Mouse (Mus musculus) myocyte (in vitro differentiated cells): ENCODE data around the gene Alox5ap. TPM values are rescaled to one million over a fixed set of nuclear protein-coding genes. Genes with fewer than 3 reads are reported as not detected.

ENCODE experiments used
- H3K27me3 ChIP-seq: one replicate; pipeline ENCODE4 v1.6.1; 2011; ENCODE audit not compliant: control insufficient read depth, insufficient read depth, insufficient read length
- H3K36me3 ChIP-seq: one replicate; pipeline ENCODE4 v1.6.1; 2011; ENCODE audit not compliant: control insufficient read depth, insufficient read depth
- H3K4me2 ChIP-seq: one replicate; pipeline ENCODE4 v1.6.1; 2011; ENCODE audit warnings: low read depth, control low read depth
- H3K4me3 ChIP-seq: one replicate; pipeline ENCODE4 v1.5.1; 2011; ENCODE audit warnings: mild to moderate bottlenecking, control low read depth, moderate library complexity
- H3K79me2 ChIP-seq: one replicate; pipeline ENCODE4 v1.6.1; 2011; ENCODE audit not compliant: control insufficient read depth, insufficient read depth
- H3ac ChIP-seq: one replicate; pipeline ENCODE4 v1.6.1; 2011; ENCODE audit not compliant: control insufficient read depth, insufficient read length
- CEBPB ChIP-seq: IDR thresholded peaks from 2 replicates; pipeline ENCODE4 v1.6.1; 2011; ENCODE audit warnings: mild to moderate bottlenecking, moderate library complexity; ENCODE audit not compliant: poor library complexity, insufficient read depth, severe bottlenecking
- E2F4 ChIP-seq: IDR thresholded peaks from one replicate; pipeline ENCODE4 v1.6.1; 2011; ENCODE audit warnings: mild to moderate bottlenecking, control low read depth, moderate library complexity; ENCODE audit not compliant: insufficient read depth
- MAX ChIP-seq: IDR thresholded peaks from one replicate; pipeline ENCODE4 v1.6.1; 2011; ENCODE audit warnings: low read depth, mild to moderate bottlenecking, control low read depth
- MYOD1 ChIP-seq, 3 experiments: IDR thresholded peaks; one replicate each; pipeline ENCODE4 v1.6.1; 2011; ENCODE audit warnings: control low read depth in 2 of 3, low read depth in 2 of 3, mild to moderate bottlenecking in 2 of 3, moderate library complexity in 1 of 3; ENCODE audit not compliant: insufficient read length in 2 of 3, control insufficient read depth in 1 of 3
- MYOG ChIP-seq, 3 experiments: IDR thresholded peaks; one replicate each; pipeline ENCODE4 v1.6.1; 2011; ENCODE audit warnings: control low read depth in 2 of 3, low read depth in 2 of 3, mild to moderate bottlenecking in 2 of 3; ENCODE audit not compliant: insufficient read length in 2 of 3, control insufficient read depth in 1 of 3, insufficient read depth in 1 of 3
- POLR2A ChIP-seq: IDR thresholded peaks from one replicate; pipeline ENCODE4 v1.6.1; 2011; ENCODE audit warnings: low read depth, mild to moderate bottlenecking, control low read depth, moderate library complexity; ENCODE audit not compliant: insufficient read length
- POLR2AphosphoS2 ChIP-seq: IDR thresholded peaks from one replicate; pipeline ENCODE4 v1.6.1; 2011; ENCODE audit warnings: low read depth, control low read depth; ENCODE audit not compliant: insufficient read length
- REST ChIP-seq: IDR thresholded peaks from one replicate; pipeline ENCODE4 v1.6.1; 2011; ENCODE audit warnings: mild to moderate bottlenecking, control low read depth, moderate library complexity; ENCODE audit not compliant: insufficient read depth, insufficient read length
- SRF ChIP-seq: IDR thresholded peaks from one replicate; pipeline ENCODE4 v1.6.1; 2011; ENCODE audit warnings: low read depth; ENCODE audit not compliant: control insufficient read depth, insufficient read length
- TCF12 ChIP-seq: IDR thresholded peaks from one replicate; pipeline ENCODE4 v1.6.1; 2011; ENCODE audit warnings: mild to moderate bottlenecking, control low read depth; ENCODE audit not compliant: poor library complexity, insufficient read depth, severe bottlenecking
- TCF3 ChIP-seq: IDR thresholded peaks from one replicate; pipeline ENCODE4 v1.6.1; 2011; ENCODE audit warnings: low read depth, control low read depth; ENCODE audit not compliant: insufficient read length
- USF1 ChIP-seq: IDR thresholded peaks from one replicate; pipeline ENCODE4 v1.6.1; 2011; ENCODE audit warnings: low read depth, mild to moderate bottlenecking, control low read depth, moderate library complexity
- polyA plus RNA-seq: library from polyadenylated mRNA; unstranded; fragments of >200 nt; fragmentation: generic; extraction: Trizol; gene quantifications from one replicate; pipeline ENCODE4 v1.2.1, GENCODE M21; 2012; ENCODE audit warnings: missing spikeins

Alox5ap gene
- polyA plus RNA-seq: 28.8 TPM

DNA sequence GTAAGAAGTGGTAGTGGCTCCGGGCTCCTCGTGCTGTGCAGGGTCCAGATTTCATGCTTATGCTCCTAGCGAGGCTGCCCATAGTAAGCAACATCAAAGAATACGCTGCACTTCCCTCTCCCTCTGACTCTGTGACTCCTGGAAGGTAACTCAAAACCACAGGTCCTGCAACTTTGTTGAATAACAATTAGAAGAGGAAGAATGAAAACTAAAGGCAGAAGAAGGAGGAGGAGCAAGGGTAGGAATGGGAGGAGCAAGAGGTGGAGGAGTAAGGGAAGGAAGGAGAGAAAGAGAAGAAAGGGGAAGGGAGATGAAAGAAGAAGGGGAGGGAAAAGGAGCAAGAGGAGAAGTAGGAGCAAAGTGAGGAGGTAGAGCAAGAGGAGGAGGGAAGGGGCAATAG, at the start of gene Alox5ap:
Gene Alox5ap (plus strand): TSS at position 363 of the 400 bp plus-strand sequence.
- H3K27me3 ChIP-seq: no peaks in the 10 kb centered on the region
- no peaks in the 10 kb centered on the region for H3K36me3 ChIP-seq
- H3K4me3 ChIP-seq: no peak within 1 kb of the TSS
- TF ChIP-seq REST: no peak
- H3ac ChIP-seq: no peak within 1 kb of the TSS
- no peaks in the 10 kb centered on the region for H3K79me2 ChIP-seq
- H3K4me2 ChIP-seq: peak within 1 kb of the TSS; percentile 64

DNA sequence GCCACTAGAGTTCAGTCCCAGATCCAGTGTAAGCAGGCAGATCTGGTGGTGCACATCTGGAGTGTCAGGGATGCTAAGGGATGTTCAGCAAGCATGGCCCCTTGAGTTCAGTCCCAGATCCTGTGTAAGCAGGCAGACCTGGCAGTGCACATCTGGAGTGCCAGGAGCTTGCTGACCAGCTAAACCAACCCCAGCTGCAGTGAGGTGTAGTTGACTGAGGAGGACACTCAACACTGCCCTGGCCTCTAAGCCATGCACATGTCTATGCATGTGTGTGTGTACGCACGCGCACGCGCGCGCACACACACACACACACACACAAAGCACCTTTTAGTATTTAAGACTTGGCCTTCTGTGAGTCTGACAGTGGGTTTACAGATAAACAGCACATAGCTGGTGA, 49.0 kb upstream of the Alox5ap start:
- Histone ChIP-seq H3K4me3 (no peak overlapping the region), H3K79me2 (no peaks in the 10 kb centered on the region), H3K36me3 (peaks cover 43% of the 10 kb centered on the region), H3K27me3 (no peaks in the 10 kb centered on the region), H3K4me2 (no peak overlapping the region), H3ac (no peak overlapping the region)
- no peak for TF ChIP-seq CEBPB
- TF ChIP-seq POLR2A: no peak
- no peak for TF ChIP-seq SRF
- no peak for TF ChIP-seq USF1
- no peak for TF ChIP-seq TCF12
- TF ChIP-seq MYOD1 (IDR thresholded peaks at IDR 0.05; ENCODE audit: control insufficient read depth in 1 of 3, insufficient read length in 2 of 3, low read depth in 2 of 3): no peak
- TF ChIP-seq MYOG (IDR thresholded peaks at IDR 0.05; ENCODE audit: control insufficient read depth in 1 of 3, insufficient read depth in 1 of 3, insufficient read length in 2 of 3, low read depth in 2 of 3): no peak
- no peak for TF ChIP-seq E2F4
- no peak for TF ChIP-seq REST
- no peak for TF ChIP-seq TCF3
- no peak for TF ChIP-seq MAX
- TF ChIP-seq POLR2AphosphoS2: no peak

DNA sequence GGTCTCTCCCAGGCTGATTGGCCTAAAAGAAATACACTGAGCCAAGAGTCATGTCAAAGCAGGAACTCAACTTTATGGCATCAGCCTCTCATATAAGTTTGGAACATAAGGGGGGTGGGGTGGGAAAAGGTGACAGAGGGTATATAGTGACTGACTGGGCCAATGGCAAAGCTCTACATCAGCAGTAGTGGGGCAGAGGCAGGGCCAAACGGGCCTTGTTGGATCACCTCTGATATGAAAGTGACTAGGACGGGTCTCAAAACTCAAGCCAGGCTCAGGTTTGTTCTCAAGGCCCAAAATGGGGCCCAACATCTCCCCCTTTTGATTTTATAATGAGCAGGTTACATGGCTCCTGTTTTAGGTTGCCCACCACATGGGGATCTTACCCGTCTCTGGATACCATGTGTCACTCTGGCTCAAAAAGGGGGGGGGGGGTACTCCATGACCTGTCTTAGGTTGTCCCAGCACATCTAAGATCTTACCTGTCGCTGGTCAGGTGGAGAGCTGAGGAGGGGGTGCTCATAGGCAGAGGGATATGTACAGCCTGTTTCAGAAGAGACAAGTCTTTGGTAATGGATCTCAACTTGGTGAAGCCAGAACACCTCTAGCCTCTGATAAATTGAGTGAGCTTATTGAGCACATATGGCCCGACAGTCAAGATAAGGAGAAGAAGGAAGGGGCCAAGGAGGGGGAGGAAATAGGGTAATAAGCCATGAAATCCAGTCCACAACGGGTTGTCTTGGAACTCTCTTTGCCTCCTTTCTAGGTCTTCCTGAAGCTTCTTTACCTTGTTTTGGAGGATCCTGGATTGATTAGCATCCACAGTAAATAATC, 46.8 kb upstream of the Alox5ap start:
- H3K36me3 ChIP-seq: peaks cover 24% of the 10 kb centered on the region
- H3K4me2 ChIP-seq: no peak overlapping the region
- no peak overlapping the region for H3K4me3 ChIP-seq
- TF ChIP-seq TCF3 (no peak), POLR2A (no peak), USF1 (no peak), MAX (no peak), POLR2AphosphoS2 (no peak), TCF12 (no peak), SRF (no peak), CEBPB (no peak), MYOG (IDR thresholded peaks at IDR 0.05; ENCODE audit: control insufficient read depth in 1 of 3, insufficient read depth in 1 of 3, insufficient read length in 2 of 3, low read depth in 2 of 3) (no peak), MYOD1 (IDR thresholded peaks at IDR 0.05; ENCODE audit: control insufficient read depth in 1 of 3, insufficient read length in 2 of 3, low read depth in 2 of 3) (no peak), E2F4 (no peak), REST (no peak)
- no peaks in the 10 kb centered on the region for H3K27me3 ChIP-seq
- H3ac ChIP-seq: no peak overlapping the region
- no peaks in the 10 kb centered on the region for H3K79me2 ChIP-seq

DNA sequence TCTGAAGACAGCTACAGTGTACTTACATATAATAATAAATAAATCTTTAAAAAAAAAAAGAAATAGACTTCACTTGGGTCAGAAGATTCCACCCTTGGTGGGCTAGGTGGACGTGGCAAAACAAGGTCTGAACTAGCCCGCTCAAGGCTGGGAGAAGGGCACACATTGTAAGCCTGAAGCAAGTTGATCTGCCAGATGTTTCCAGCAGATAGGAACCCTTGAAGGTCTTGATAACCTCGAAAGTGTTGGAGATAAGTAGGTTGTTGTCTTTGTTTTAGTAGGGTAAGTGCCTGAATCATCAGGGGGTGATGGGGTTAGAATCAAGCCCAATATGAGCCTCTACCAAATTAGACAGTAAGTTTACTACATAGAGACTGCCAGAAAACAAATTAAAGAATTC, 45.1 kb upstream of the Alox5ap start:
- no peaks in the 10 kb centered on the region for H3K27me3 ChIP-seq
- H3K36me3 ChIP-seq: peaks cover 14% of the 10 kb centered on the region
- no peak overlapping the region for H3ac ChIP-seq
- H3K79me2 ChIP-seq: no peaks in the 10 kb centered on the region
- TF ChIP-seq TCF3: no peak
- H3K4me2 ChIP-seq: no peak overlapping the region
- no peak overlapping the region for H3K4me3 ChIP-seq

DNA sequence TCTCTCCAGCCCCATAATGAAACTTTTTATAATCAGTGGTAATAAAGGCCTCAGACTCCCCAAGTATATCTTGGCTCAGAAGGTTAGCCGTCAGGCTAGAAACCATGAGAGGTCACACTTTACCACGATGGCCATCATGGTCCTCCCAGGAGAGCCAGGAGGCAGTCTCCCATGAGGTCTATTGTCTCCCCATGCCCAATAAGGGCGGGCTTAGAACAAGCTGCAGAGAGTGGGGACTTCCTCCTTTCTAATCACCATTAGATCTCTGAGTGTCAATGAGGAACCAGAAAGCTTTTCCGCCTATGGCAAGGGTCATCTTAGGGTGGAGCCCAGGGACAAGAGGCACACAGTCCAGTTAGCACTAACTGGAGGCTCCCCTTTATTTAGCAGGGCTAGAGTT, 43.2 kb upstream of the Alox5ap start:
- TF ChIP-seq USF1: no peak
- TF ChIP-seq POLR2A: no peak
- no peak for TF ChIP-seq TCF3
- no peak for TF ChIP-seq POLR2AphosphoS2
- TF ChIP-seq E2F4: no peak
- no peak for TF ChIP-seq MAX
- TF ChIP-seq REST: no peak
- no peak for TF ChIP-seq MYOG (IDR thresholded peaks at IDR 0.05; ENCODE audit: control insufficient read depth in 1 of 3, insufficient read depth in 1 of 3, insufficient read length in 2 of 3, low read depth in 2 of 3)
- TF ChIP-seq CEBPB: no peak
- TF ChIP-seq MYOD1 (IDR thresholded peaks at IDR 0.05; ENCODE audit: control insufficient read depth in 1 of 3, insufficient read length in 2 of 3, low read depth in 2 of 3): no peak
- H3K36me3 ChIP-seq: peaks cover 4% of the 10 kb centered on the region
- H3K79me2 ChIP-seq: no peaks in the 10 kb centered on the region
- no peak overlapping the region for H3ac ChIP-seq
- H3K4me2 ChIP-seq: no peak overlapping the region
- H3K4me3 ChIP-seq: no peak overlapping the region
- H3K27me3 ChIP-seq: no peaks in the 10 kb centered on the region
